Mouse (Mus musculus) colon, adult 2 months (tissue): Measurements from ENCODE around the gene Fdx1l. TPM values are rescaled to one million over a fixed set of nuclear protein-coding genes. Genes with fewer than 3 reads are reported as not detected.

Source experiments
- polyA plus RNA-seq: library from polyadenylated mRNA; depleted of rRNA; stranded (reverse); fragments of >200 nt; gene quantifications from 2 replicates; pipeline ENCODE4 v1.2.3, GENCODE M21; 2012; rRNA removed

Fdx1l gene
- 48.2 and 82.0 TPM in 2 replicates for polyA plus RNA-seq

GRCm38 (mm10) chr9:21073044-21073840 lies at the start of gene Fdx1l, which contains the start of gene Gm49373:
Fdx1l (minus strand) TSS chr9:21073614.
Gm49373 (minus strand) TSS chr9:21073096.

GRCm38 (mm10) chr9:21091707-21092320 lies 18.4 kb upstream of the Fdx1l start, which contains the start of the genes Gm38431 and Raver1:
Gm38431 (minus strand) TSS chr9:21091997.
Raver1 (minus strand) TSS chr9:21092008.

GRCm38 (mm10) chr9:21067006-21067684 lies 6.3 kb downstream of the Fdx1l start, which contains the start of gene Zglp1:
Zglp1 (minus strand) TSS chr9:21067093.

GRCm38 (mm10) chr9:21031896-21032351 lies 41.5 kb downstream of the Fdx1l start, which contains the start of gene Icam5:
Icam5 (plus strand) TSS chr9:21032073.

GRCm38 (mm10) chr9:21029291-21030054 lies 43.9 kb downstream of the Fdx1l start, which contains the start of gene Icam4:
Icam4 (plus strand) TSS chr9:21029373.

Other genes starting within 250 kb of the Fdx1l start
- 49.2 and 51.0 TPM in 2 replicates for gene A230050P20Rik, start 205.0 kb downstream of the Fdx1l start, polyA plus RNA-seq
- 6.7 and 9.2 TPM in 2 replicates for gene Angptl6, start 193.9 kb downstream of the Fdx1l start, polyA plus RNA-seq
- gene Ppan, start 185.4 kb downstream of the Fdx1l start, polyA plus RNA-seq = 74.6 and 94.0 TPM in 2 replicates
- 106 and 126 TPM in 2 replicates for gene Eif3g, start 175.0 kb downstream of the Fdx1l start, polyA plus RNA-seq
- gene Dnmt1, start 113.7 kb downstream of the Fdx1l start, polyA plus RNA-seq = 24.0 and 26.8 TPM in 2 replicates
- 4.5 and 6.1 TPM in 2 replicates for gene S1pr2, start 96.8 kb downstream of the Fdx1l start, polyA plus RNA-seq
- gene Mrpl4, start 70.9 kb downstream of the Fdx1l start, polyA plus RNA-seq = 92.4 and 92.9 TPM in 2 replicates
- 10.2 and 10.9 TPM in 2 replicates for gene Icam1, start 57.6 kb downstream of the Fdx1l start, polyA plus RNA-seq
- 0.20 and 0.69 TPM in 2 replicates for gene Icam4, start 44.2 kb downstream of the Fdx1l start, polyA plus RNA-seq
- 0.17 and 0.27 TPM in 2 replicates for gene Icam5, start 41.5 kb downstream of the Fdx1l start, polyA plus RNA-seq
- 0.66 and 1.1 TPM in 2 replicates for gene Zglp1, start 6.5 kb downstream of the Fdx1l start, polyA plus RNA-seq
- 0.12 and 0.20 TPM in 2 replicates for gene Gm49373, start 518 bp downstream of the Fdx1l start, polyA plus RNA-seq
- 14.2 and 36.9 TPM in 2 replicates for gene Gm38431, start 18.4 kb upstream of the Fdx1l start, polyA plus RNA-seq
- 64.1 and 72.3 TPM in 2 replicates for gene Raver1, start 18.4 kb upstream of the Fdx1l start, polyA plus RNA-seq
- gene Tyk2, start 57.6 kb upstream of the Fdx1l start, polyA plus RNA-seq = 36.9 and 38.6 TPM in 2 replicates
- 44.7 and 52.6 TPM in 2 replicates for gene Cdc37, start 76.4 kb upstream of the Fdx1l start, polyA plus RNA-seq
- 6.9 and 7.2 TPM in 2 replicates for gene Pde4a, start 92.1 kb upstream of the Fdx1l start, polyA plus RNA-seq
- 110 and 116 TPM in 2 replicates for gene Keap1, start 165.7 kb upstream of the Fdx1l start, polyA plus RNA-seq
- 0.17 and 0.19 TPM in 2 replicates for gene S1pr5, start 174.8 kb upstream of the Fdx1l start, polyA plus RNA-seq
- gene Atg4d, start 191.7 kb upstream of the Fdx1l start, polyA plus RNA-seq = 123 and 143 TPM in 2 replicates
- 17.8 and 22.7 TPM in 2 replicates for gene Kri1, start 214.4 kb upstream of the Fdx1l start, polyA plus RNA-seq
- gene Cdkn2d, start 217.8 kb upstream of the Fdx1l start, polyA plus RNA-seq = 29.2 and 41.6 TPM in 2 replicates
- gene Ap1m2, start 238.7 kb upstream of the Fdx1l start, polyA plus RNA-seq = 94.6 and 96.9 TPM in 2 replicates
- gene Slc44a2, start 247.1 kb upstream of the Fdx1l start, polyA plus RNA-seq = 27.3 and 35.5 TPM in 2 replicates